Mouse (Mus musculus) midbrain, embryonic 14.5 days (tissue): ENCODE results near the gene Cyb5r3. TPM values are rescaled to one million over a fixed set of nuclear protein-coding genes. Genes with fewer than 3 reads are reported as not detected.

Experiments
- ATAC-seq: fragments of 200-750 bp; cut with Nextera tagmentation; 2 replicates; pipeline ENCODE4 v1.8.0; 2017; ENCODE audit warnings: moderate number of reproducible peaks, moderate library complexity; ENCODE audit not compliant: low FRiP score, low TSS enrichment
- DNase-seq: peaks from one replicate; pipeline ENCODE4 v3.0.0-alpha.2; 2015
- H3K27ac ChIP-seq: fragments of 300-500 bp; sonication (generic); replicated peaks from 2 replicates; pipeline ENCODE4 v1.5.1; 2014; ENCODE audit warnings: mild to moderate bottlenecking, low read depth, low read length, moderate library complexity
- H3K27me3 ChIP-seq: fragments of 300-500 bp; sonication (generic); 2 replicates; pipeline ENCODE4 v1.6.1; 2014; ENCODE audit warnings: low read length, control low read depth, mixed read lengths; ENCODE audit not compliant: control insufficient read depth, insufficient read depth
- H3K36me3 ChIP-seq: fragments of 300-500 bp; sonication (generic); 2 replicates; pipeline ENCODE4 v1.6.1; 2014; ENCODE audit warnings: low read length, control low read depth; ENCODE audit not compliant: control insufficient read depth, insufficient read depth
- H3K4me1 ChIP-seq: fragments of 300-500 bp; sonication (generic); 2 replicates; pipeline ENCODE4 v1.6.1; 2014; ENCODE audit warnings: mild to moderate bottlenecking, antibody characterized with exemption, low read length, control low read depth; ENCODE audit not compliant: control insufficient read depth, insufficient read depth
- H3K4me2 ChIP-seq: fragments of 300-500 bp; sonication (generic); 2 replicates; pipeline ENCODE4 v1.6.1; 2014; ENCODE audit warnings: mild to moderate bottlenecking, low read length, moderate library complexity
- H3K4me3 ChIP-seq: fragments of 300-500 bp; sonication (generic); replicated peaks from 2 replicates; pipeline ENCODE4 v1.5.1; 2014; ENCODE audit warnings: low read depth, low read length
- H3K9ac ChIP-seq: fragments of 300-500 bp; sonication (generic); replicated peaks from 2 replicates; pipeline ENCODE4 v1.6.1; 2014; ENCODE audit warnings: mild to moderate bottlenecking, low read length, moderate library complexity
- H3K9me3 ChIP-seq: fragments of 300-500 bp; sonication (generic); 2 replicates; pipeline ENCODE4 v1.6.1; 2016; ENCODE audit warnings: low read length, control low read depth, mixed read lengths; ENCODE audit not compliant: control insufficient read depth
- WGBS: fragments of 180-500 bp; shearing (Covaris S2); extraction: QIAGEN DNeasy Blood & Tissue Kit; methylation state at CpG from one replicate; pipeline ENCODE4 v1.1.7; 2014; 5-methylcytosine and 5-hydroxymethylcytosine counted together
- polyA plus RNA-seq: library from polyadenylated mRNA; unstranded; fragments of >200 nt; fragmentation: Nextera tagmentation; extraction: Ambion mirVana; gene quantifications from 2 replicates; pipeline ENCODE4 v1.2.1, GENCODE M21; 2014

Cyb5r3 gene
- polyA plus RNA-seq, 1 experiment from 2014 or later: 107 TPM

DNA sequence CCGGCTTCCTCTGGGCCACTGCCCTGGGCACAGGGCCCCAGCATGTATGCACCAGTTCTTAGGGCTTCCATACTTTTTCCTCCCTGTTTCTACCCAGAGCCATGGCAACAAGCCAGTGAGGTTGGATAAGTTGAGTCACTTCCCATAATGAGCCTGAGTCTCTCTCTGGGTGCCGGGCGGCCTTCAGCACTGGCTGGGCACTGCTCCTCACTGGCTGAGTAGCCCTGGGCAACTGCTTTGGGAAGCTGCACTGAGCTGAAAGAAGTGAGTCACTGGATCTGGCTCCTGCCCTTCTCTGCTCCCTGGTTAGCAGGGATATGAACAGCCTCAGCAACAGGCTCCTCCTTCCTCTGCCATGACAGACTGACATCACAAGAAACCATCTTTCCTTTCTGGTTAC is 5.8 kb downstream of the Cyb5r3 start:
- peaks cover 14% of the 10 kb centered on the region for H3K4me1 ChIP-seq
- no peaks in the 10 kb centered on the region for H3K27me3 ChIP-seq
- H3K27ac ChIP-seq: no peak overlapping the region
- no peak overlapping the region for H3K4me3 ChIP-seq
- H3K9me3 ChIP-seq: no peaks in the 10 kb centered on the region
- H3K36me3 ChIP-seq: peaks cover 6% of the 10 kb centered on the region; the same call in 1 of the 2 replicates
- DNase-seq (no peak), ATAC-seq (no peak)
- WGBS: 83% methylated on average over 3 of the region's 3 CpGs
- H3K9ac ChIP-seq: no peak overlapping the region
- H3K4me2 ChIP-seq: no peak overlapping the region

GRCm38 (mm10) chr15:83165526-83166315 is 6.7 kb downstream of the Cyb5r3 start:
- WGBS: 92% methylated on average over 13 of the region's 13 CpGs
- no peak for DNase-seq
- H3K36me3 ChIP-seq: peaks cover 11% of the 10 kb centered on the region; the same call in 1 of the 2 replicates

GRCm38 (mm10) chr15:83164971-83165471 is 7.4 kb downstream of the Cyb5r3 start:
- DNase-seq: no peak
- 80% methylated on average over 5 of the region's 5 CpGs for WGBS
- ATAC-seq: no peak
- Histone ChIP-seq H3K4me2 (no peak overlapping the region), H3K4me3 (no peak overlapping the region), H3K36me3 (peaks cover 18% of the 10 kb centered on the region), H3K27ac (no peak overlapping the region), H3K27me3 (no peaks in the 10 kb centered on the region), H3K9me3 (no peaks in the 10 kb centered on the region), H3K9ac (no peak overlapping the region), H3K4me1 (no peaks in the 10 kb centered on the region)

More at GRCm38 (mm10) chr15:83165526-83166315, 6.7 kb downstream of the Cyb5r3 start:
- no peaks in the 10 kb centered on the region for H3K27me3 ChIP-seq
- H3K9me3 ChIP-seq: no peaks in the 10 kb centered on the region
- no peak overlapping the region for H3K4me2 ChIP-seq
- H3K27ac ChIP-seq: no peak overlapping the region
- H3K4me3 ChIP-seq: no peak overlapping the region
- no peak overlapping the region for H3K9ac ChIP-seq
- no peak for ATAC-seq
- H3K4me1 ChIP-seq: peaks cover 4% of the 10 kb centered on the region; the same call in 1 of the 2 replicates

DNA sequence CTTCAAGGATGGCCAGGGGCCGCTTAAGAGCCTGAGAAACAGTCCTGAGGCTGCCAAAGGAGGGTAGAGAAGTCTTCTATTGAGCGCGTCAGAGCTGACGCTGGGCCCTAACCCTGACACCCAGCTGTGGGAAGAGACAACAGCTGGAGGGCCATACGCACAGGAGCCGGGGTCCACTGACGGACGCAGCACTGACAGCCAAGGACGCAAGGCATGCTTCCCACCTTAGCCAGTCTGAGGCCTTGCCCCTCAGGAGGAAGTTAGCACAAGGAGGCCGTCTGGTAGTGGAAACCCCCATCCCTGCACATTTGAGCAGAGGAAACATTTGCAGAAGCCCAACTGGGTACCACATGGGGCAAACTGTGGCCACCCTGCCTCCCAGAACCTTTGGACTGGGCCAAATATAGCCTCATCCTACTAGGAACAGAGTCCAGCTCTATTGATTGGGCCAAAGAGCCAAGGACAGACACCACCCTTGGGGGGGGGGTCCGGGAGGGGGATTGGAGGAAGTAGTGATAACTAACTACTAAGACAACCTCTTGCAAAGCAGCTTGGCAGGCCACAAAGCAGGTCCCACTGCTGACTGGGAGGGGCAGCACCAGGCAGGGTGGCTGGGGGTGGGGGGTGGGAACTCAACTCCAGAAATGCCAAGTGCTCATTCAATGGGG is 9.4 kb downstream of the Cyb5r3 start:
- no peak for DNase-seq
- H3K4me1 ChIP-seq: no peaks in the 10 kb centered on the region
- ATAC-seq: no peak
- no peak overlapping the region for H3K4me2 ChIP-seq
- H3K9me3 ChIP-seq: no peaks in the 10 kb centered on the region
- 93% methylated on average over 11 of the region's 11 CpGs for WGBS
- no peaks in the 10 kb centered on the region for H3K27me3 ChIP-seq
- H3K4me3 ChIP-seq: no peak overlapping the region
- H3K27ac ChIP-seq: no peak overlapping the region
- peaks cover 38% of the 10 kb centered on the region for H3K36me3 ChIP-seq
- no peak overlapping the region for H3K9ac ChIP-seq

DNA sequence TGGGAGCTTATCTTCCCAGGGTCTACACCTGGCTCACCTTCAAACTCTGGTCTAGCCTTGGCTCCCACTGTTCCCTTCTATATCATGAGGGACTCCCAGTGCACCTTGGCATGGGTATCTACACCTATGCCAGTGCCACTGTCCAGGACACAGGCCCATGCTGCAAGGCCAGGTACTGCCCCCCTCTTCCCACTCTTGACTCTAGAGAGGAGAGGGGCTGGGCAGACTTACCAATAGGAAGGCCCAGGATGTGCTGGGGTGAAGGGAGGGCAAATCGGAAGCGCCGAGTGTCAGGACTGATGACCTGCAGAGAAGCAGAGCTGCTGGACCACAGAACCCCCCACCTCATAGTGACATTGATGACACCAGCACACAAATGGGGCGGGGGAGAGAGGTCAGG is 10.4 kb downstream of the Cyb5r3 start:
- Histone ChIP-seq H3K9me3 (no peaks in the 10 kb centered on the region), H3K9ac (no peak overlapping the region), H3K27me3 (no peaks in the 10 kb centered on the region), H3K4me2 (no peak overlapping the region), H3K4me1 (no peaks in the 10 kb centered on the region), H3K36me3 (peaks cover 47% of the 10 kb centered on the region), H3K27ac (no peak overlapping the region), H3K4me3 (no peak overlapping the region)
- DNase-seq (no peak), ATAC-seq (no peak)
- 94% methylated on average over 4 of the region's 4 CpGs for WGBS

GRCm38 (mm10) chr15:83161062-83161748 is 11.2 kb downstream of the Cyb5r3 start:
- ATAC-seq: no peak
- Histone ChIP-seq H3K27me3 (no peaks in the 10 kb centered on the region), H3K9me3 (no peaks in the 10 kb centered on the region), H3K9ac (no peak overlapping the region), H3K36me3 (peaks cover 52% of the 10 kb centered on the region), H3K4me3 (no peak overlapping the region), H3K27ac (no peak overlapping the region), H3K4me1 (no peaks in the 10 kb centered on the region), H3K4me2 (no peak overlapping the region)
- no peak for DNase-seq
- WGBS: 25% methylated on average over 10 of the region's 10 CpGs

GRCm38 (mm10) chr15:83160561-83160960 is 11.8 kb downstream of the Cyb5r3 start:
- DNase-seq: no peak
- Histone ChIP-seq H3K27me3 (no peaks in the 10 kb centered on the region), H3K36me3 (peaks cover 55% of the 10 kb centered on the region), H3K9ac (no peak overlapping the region), H3K4me1 (no peaks in the 10 kb centered on the region), H3K9me3 (no peaks in the 10 kb centered on the region), H3K4me2 (no peak overlapping the region), H3K27ac (no peak overlapping the region), H3K4me3 (no peak overlapping the region)
- no peak for ATAC-seq
- 93% methylated on average over 4 of the region's 4 CpGs for WGBS

- Histone ChIP-seq H3K4me2 (no peak overlapping the region), H3K36me3 (peaks cover 58% of the 10 kb centered on the region), H3K9me3 (no peaks in the 10 kb centered on the region), H3K27me3 (no peaks in the 10 kb centered on the region), H3K9ac (no peak overlapping the region), H3K27ac (no peak overlapping the region), H3K4me1 (no peaks in the 10 kb centered on the region), H3K4me3 (no peak overlapping the region)
- 96% methylated on average over 9 of the region's 9 CpGs for WGBS
- ATAC-seq (no peak), DNase-seq (no peak)
These were observed 12.6 kb downstream of the Cyb5r3 start for GRCm38 (mm10) chr15:83159823-83160222.
